Mouse (Mus musculus) c-Kit-positive CD71-positive TER-119-negative erythroid progenitor cells, embryonic 14.5 days (primary cell): ENCODE data around the gene Tardbp.

Experiments used
- DNase-seq: peaks from one replicate; pipeline ENCODE4 v3.0.0-alpha.2; 2013; ENCODE audit warnings: low read depth

Tardbp gene

GRCm38 (mm10) chr4:148626623-148627185 lies at the start of gene Tardbp:
TSS of gene Tardbp (minus strand) at chr4:148627019.
- DNase-seq, result peak; percentile 89

- no peak for DNase-seq
Measured at GRCm38 (mm10) chr4:148676188-148676960, 49.6 kb upstream of the Tardbp start.

- DNase-seq, result no peak
Measured at GRCm38 (mm10) chr4:148675043-148675442, 48.2 kb upstream of the Tardbp start.

- DNase-seq, result no peak
Measured at GRCm38 (mm10) chr4:148671230-148671947, 44.6 kb upstream of the Tardbp start.

GRCm38 (mm10) chr4:148667006-148667755 lies 40.4 kb upstream of the Tardbp start:
- no peak for DNase-seq

GRCm38 (mm10) chr4:148664021-148664420 lies 37.2 kb upstream of the Tardbp start:
- DNase-seq, result no peak

GRCm38 (mm10) chr4:148663326-148663725 lies 36.5 kb upstream of the Tardbp start:
- no peak for DNase-seq

- DNase-seq, result peak; percentile 50
Measured at GRCm38 (mm10) chr4:148662168-148662965, 35.5 kb upstream of the Tardbp start.

- DNase-seq, result no peak
Measured at GRCm38 (mm10) chr4:148660174-148660573, 33.4 kb upstream of the Tardbp start.

GRCm38 (mm10) chr4:148657776-148658175 lies 31.0 kb upstream of the Tardbp start:
- DNase-seq, result no peak

GRCm38 (mm10) chr4:148656691-148657258 lies 30.0 kb upstream of the Tardbp start:
- no peak for DNase-seq

GRCm38 (mm10) chr4:148654701-148655398 lies 28.0 kb upstream of the Tardbp start:
- peak; percentile 13 for DNase-seq

- DNase-seq, result no peak
Measured at GRCm38 (mm10) chr4:148651045-148651444, 24.2 kb upstream of the Tardbp start.

- DNase-seq, result no peak
Measured at GRCm38 (mm10) chr4:148649309-148649708, 22.5 kb upstream of the Tardbp start.

- no peak for DNase-seq
Measured at GRCm38 (mm10) chr4:148646616-148647015, 19.8 kb upstream of the Tardbp start.

GRCm38 (mm10) chr4:148644926-148645325 lies 18.1 kb upstream of the Tardbp start:
- no peak for DNase-seq

GRCm38 (mm10) chr4:148644157-148644511 lies 17.3 kb upstream of the Tardbp start:
- DNase-seq, result peak; percentile 71

GRCm38 (mm10) chr4:148643291-148644156 lies 16.7 kb upstream of the Tardbp start, which contains the start of gene Gm572:
TSS of gene Gm572 (plus strand) at chr4:148643317.
- DNase-seq, result no peak

- no peak for DNase-seq
Measured at GRCm38 (mm10) chr4:148641121-148641520, 14.3 kb upstream of the Tardbp start.
